Mouse (Mus musculus) midbrain, embryonic 14.5 days (tissue): Measurements from ENCODE around the gene Olfr799. TPM values are rescaled to one million over a fixed set of nuclear protein-coding genes. Genes with fewer than 3 reads are reported as not detected.

ENCODE experiments used
- ATAC-seq: fragments of 200-750 bp; cut with Nextera tagmentation; 2 replicates; pipeline ENCODE4 v1.8.0; 2017; ENCODE audit warnings: moderate number of reproducible peaks, moderate library complexity; ENCODE audit not compliant: low FRiP score, low TSS enrichment
- DNase-seq: peaks from one replicate; pipeline ENCODE4 v3.0.0-alpha.2; 2015
- H3K27ac ChIP-seq: fragments of 300-500 bp; sonication (generic); replicated peaks from 2 replicates; pipeline ENCODE4 v1.5.1; 2014; ENCODE audit warnings: mild to moderate bottlenecking, low read depth, low read length, moderate library complexity
- H3K27me3 ChIP-seq: fragments of 300-500 bp; sonication (generic); 2 replicates; pipeline ENCODE4 v1.6.1; 2014; ENCODE audit warnings: low read length, control low read depth, mixed read lengths; ENCODE audit not compliant: control insufficient read depth, insufficient read depth
- H3K36me3 ChIP-seq: fragments of 300-500 bp; sonication (generic); 2 replicates; pipeline ENCODE4 v1.6.1; 2014; ENCODE audit warnings: low read length, control low read depth; ENCODE audit not compliant: control insufficient read depth, insufficient read depth
- H3K4me1 ChIP-seq: fragments of 300-500 bp; sonication (generic); 2 replicates; pipeline ENCODE4 v1.6.1; 2014; ENCODE audit warnings: mild to moderate bottlenecking, antibody characterized with exemption, low read length, control low read depth; ENCODE audit not compliant: control insufficient read depth, insufficient read depth
- H3K4me2 ChIP-seq: fragments of 300-500 bp; sonication (generic); 2 replicates; pipeline ENCODE4 v1.6.1; 2014; ENCODE audit warnings: mild to moderate bottlenecking, low read length, moderate library complexity
- H3K4me3 ChIP-seq: fragments of 300-500 bp; sonication (generic); replicated peaks from 2 replicates; pipeline ENCODE4 v1.5.1; 2014; ENCODE audit warnings: low read depth, low read length
- H3K9ac ChIP-seq: fragments of 300-500 bp; sonication (generic); replicated peaks from 2 replicates; pipeline ENCODE4 v1.6.1; 2014; ENCODE audit warnings: mild to moderate bottlenecking, low read length, moderate library complexity
- H3K9me3 ChIP-seq: fragments of 300-500 bp; sonication (generic); 2 replicates; pipeline ENCODE4 v1.6.1; 2016; ENCODE audit warnings: low read length, control low read depth, mixed read lengths; ENCODE audit not compliant: control insufficient read depth
- WGBS: fragments of 180-500 bp; shearing (Covaris S2); extraction: QIAGEN DNeasy Blood & Tissue Kit; methylation state at CpG from one replicate; pipeline ENCODE4 v1.1.7; 2014; 5-methylcytosine and 5-hydroxymethylcytosine counted together
- polyA plus RNA-seq: library from polyadenylated mRNA; unstranded; fragments of >200 nt; fragmentation: Nextera tagmentation; extraction: Ambion mirVana; gene quantifications from 2 replicates; pipeline ENCODE4 v1.2.1, GENCODE M21; 2014

Olfr799 gene
- not detected in 2 replicates for polyA plus RNA-seq

DNA sequence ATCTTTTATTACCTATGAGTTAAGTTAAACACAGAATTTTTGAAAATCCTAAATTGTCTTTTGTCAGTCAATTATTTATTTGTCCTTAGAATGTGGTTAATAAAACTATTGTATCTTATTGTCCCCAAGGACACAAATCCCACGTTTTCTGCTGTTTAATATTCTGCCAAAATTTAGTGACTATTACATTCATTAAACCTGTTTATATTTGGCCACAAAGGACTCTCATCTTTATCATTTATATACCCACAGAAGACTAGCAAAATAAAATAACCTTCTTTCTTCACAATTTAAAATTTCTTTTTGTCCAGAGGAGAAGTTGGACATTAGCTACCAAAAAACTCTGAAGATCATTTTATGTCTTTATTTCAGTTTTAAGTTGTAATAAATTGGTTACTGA is at the start of gene Olfr799:
Olfr799 (plus strand) TSS at position 301 of the 400 bp plus-strand sequence.
- 47% methylated on average over 1 of the region's 1 CpGs for WGBS
- Histone ChIP-seq H3K4me3 (no peak within 1 kb of the TSS), H3K9ac (no peak within 1 kb of the TSS), H3K4me1 (no peaks in the 10 kb centered on the region), H3K4me2 (no peak within 1 kb of the TSS), H3K9me3 (no peaks in the 10 kb centered on the region), H3K27ac (no peak within 1 kb of the TSS), H3K36me3 (no peaks in the 10 kb centered on the region), H3K27me3 (no peaks in the 10 kb centered on the region)
- no peak for ATAC-seq
- no peak for DNase-seq

DNA sequence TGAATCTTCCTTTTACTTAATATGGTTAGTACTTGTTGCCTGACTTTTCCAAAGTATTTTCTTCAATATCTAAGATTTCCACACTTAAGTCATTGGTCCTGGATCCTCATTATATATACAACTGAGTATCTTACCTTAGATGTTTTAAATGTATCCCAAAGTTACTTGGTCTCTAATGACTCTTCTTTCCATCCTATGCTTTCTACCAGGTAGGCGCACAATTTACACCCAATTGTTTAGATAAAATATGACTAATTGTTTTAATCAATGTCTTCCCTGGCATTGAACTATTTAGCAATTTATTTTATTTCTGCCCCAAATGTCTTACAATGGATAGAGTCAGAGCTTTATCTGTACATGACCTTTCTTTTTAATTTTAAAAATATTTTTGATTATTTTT is 24.8 kb upstream of the Olfr799 start, which contains the start of gene Olfr796:
Olfr796 (minus strand) TSS at position 101 of the 400 bp plus-strand sequence.
- H3K9ac ChIP-seq = no peak within 1 kb of the TSS
- no peaks in the 10 kb centered on the region for H3K27me3 ChIP-seq
- DNase-seq (no peak), ATAC-seq (no peak)
- H3K4me1 ChIP-seq = no peaks in the 10 kb centered on the region
- H3K27ac ChIP-seq = no peak within 1 kb of the TSS
- no peaks in the 10 kb centered on the region for H3K36me3 ChIP-seq
- no peaks in the 10 kb centered on the region for H3K9me3 ChIP-seq
- 95% methylated on average over 1 of the region's 1 CpGs for WGBS
- no peak within 1 kb of the TSS for H3K4me3 ChIP-seq
- no peak within 1 kb of the TSS for H3K4me2 ChIP-seq

DNA sequence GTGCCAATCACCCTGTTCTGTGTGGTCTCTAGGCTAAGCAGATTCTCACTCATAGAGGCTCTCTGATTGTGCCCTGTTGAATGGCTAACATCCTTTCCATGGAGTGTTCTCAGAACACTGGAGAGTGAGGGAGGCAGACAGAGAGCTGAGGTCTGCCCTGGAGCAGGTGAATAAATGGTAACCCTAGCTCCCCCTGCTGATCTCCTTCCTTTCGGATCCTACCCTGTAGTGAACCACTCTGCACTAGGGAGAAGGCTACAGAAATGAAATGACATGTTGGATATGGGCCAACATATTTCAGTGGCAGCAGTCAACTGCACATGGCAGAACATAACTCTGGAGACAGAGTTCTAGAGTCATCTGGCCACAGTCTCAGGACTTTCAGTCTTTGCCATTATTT is 15.6 kb upstream of the Olfr799 start:
- peak; percentile 6 for DNase-seq

DNA sequence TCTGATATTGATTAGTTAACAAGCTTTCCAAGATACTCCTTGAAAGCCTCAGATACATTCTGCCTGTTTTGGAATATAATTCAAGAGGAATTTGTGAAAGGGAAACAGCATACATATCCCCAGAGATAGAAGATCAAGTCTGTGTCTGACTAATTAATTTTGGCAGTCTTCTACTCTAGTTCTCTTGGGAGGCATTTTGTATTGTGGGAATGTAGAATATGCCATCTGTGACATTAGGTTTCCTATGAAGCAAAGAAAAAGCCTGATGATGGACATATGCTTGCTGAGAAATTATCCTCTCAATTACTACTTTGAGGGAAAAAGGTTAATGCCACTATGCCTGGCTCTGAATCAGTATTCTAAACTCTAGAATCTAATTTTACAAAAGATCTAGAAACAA is 14.0 kb upstream of the Olfr799 start:
- H3K9me3 ChIP-seq = no peaks in the 10 kb centered on the region
- DNase-seq (peak; percentile 39), ATAC-seq (no peak)
- no peaks in the 10 kb centered on the region for H3K36me3 ChIP-seq
- no peak overlapping the region for H3K4me2 ChIP-seq
- H3K27ac ChIP-seq = no peak overlapping the region
- H3K4me1 ChIP-seq = no peaks in the 10 kb centered on the region
- H3K4me3 ChIP-seq = no peak overlapping the region
- no peak overlapping the region for H3K9ac ChIP-seq
- H3K27me3 ChIP-seq = no peaks in the 10 kb centered on the region

More for the DNA sequence above, 15.6 kb upstream of the Olfr799 start:
- ATAC-seq = no peak
- H3K4me1 ChIP-seq = no peaks in the 10 kb centered on the region
- no peaks in the 10 kb centered on the region for H3K27me3 ChIP-seq
- no peak overlapping the region for H3K4me2 ChIP-seq
- no peaks in the 10 kb centered on the region for H3K36me3 ChIP-seq
- 32% methylated on average over 1 of the region's 1 CpGs for WGBS
- H3K9me3 ChIP-seq = no peaks in the 10 kb centered on the region
- H3K4me3 ChIP-seq = no peak overlapping the region
- no peak overlapping the region for H3K9ac ChIP-seq
- no peak overlapping the region for H3K27ac ChIP-seq

DNA sequence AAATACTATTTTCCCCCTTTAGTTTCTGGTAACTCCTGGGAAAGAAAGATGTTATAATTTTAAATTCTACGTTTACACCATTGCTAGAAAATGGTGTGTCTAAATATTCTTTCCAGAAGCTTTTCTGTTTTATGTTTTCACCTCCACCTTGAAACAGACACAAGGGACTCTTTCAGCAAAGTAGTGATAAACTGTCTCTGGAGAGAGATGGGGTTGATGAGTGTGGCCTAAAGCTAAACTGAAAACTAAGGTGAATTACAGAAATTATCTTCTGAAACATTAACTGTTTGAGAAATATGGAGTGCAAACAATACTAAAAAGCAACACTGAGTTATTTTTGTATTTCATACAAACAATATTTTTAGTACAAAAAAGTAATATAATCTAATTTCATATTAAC is 9.4 kb upstream of the Olfr799 start, which contains the start of gene Olfr798:
Olfr798 (minus strand) TSS at position 101 of the 400 bp plus-strand sequence.
- 89% methylated on average over 1 of the region's 1 CpGs for WGBS
- ATAC-seq (no peak), DNase-seq (no peak)
- no peak within 1 kb of the TSS for H3K4me3 ChIP-seq
- no peaks in the 10 kb centered on the region for H3K4me1 ChIP-seq
- H3K9me3 ChIP-seq = no peaks in the 10 kb centered on the region
- H3K36me3 ChIP-seq = no peaks in the 10 kb centered on the region
- no peak within 1 kb of the TSS for H3K9ac ChIP-seq
- no peak within 1 kb of the TSS for H3K4me2 ChIP-seq
- H3K27ac ChIP-seq = no peak within 1 kb of the TSS
- H3K27me3 ChIP-seq = no peaks in the 10 kb centered on the region

DNA sequence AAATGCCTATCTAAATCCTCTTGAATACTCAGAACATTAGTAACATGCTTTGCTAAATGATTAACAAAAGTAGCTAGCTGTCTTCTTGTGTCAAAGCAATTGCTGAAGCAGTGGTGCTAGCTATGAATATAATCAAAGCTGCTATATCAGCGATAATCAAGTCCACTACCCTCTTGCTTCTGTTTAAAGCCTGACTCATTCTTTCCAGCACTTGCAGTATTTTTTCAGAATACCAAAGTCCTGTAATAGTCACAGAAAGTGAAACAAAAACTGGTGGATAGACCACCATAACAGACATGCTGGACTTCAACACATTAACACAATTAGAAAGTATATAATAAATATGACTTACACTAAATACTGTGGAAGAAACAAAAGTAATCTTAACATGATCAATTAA is 14.5 kb downstream of the Olfr799 start:
- no peaks in the 10 kb centered on the region for H3K9me3 ChIP-seq
- no peak overlapping the region for H3K4me2 ChIP-seq
- 82% methylated on average over 1 of the region's 1 CpGs for WGBS
- H3K4me1 ChIP-seq = no peaks in the 10 kb centered on the region
- no peak overlapping the region for H3K4me3 ChIP-seq
- no peak overlapping the region for H3K9ac ChIP-seq
- no peaks in the 10 kb centered on the region for H3K27me3 ChIP-seq
- H3K36me3 ChIP-seq = no peaks in the 10 kb centered on the region
- ATAC-seq (no peak), DNase-seq (no peak)
- no peak overlapping the region for H3K27ac ChIP-seq

DNA sequence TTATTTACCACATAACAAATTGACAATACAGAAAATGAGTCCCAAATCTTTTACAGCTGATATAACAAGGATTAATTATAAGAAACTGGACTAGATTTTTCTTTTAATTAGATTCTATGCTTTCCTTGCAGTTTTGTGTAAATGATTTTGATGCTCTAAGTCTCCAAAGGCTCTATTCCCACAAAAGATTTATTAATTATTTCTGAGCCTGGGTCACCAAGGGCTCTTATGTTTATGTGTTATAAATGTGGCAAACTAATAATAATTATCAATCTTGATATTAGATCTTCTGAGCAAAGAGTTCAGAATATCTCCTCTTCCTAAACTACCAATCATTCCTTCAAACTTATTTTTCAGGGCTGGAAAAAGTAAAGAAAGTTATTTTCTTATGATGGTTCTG is 20.1 kb downstream of the Olfr799 start, which contains the start of gene Olfr800:
Olfr800 (plus strand) TSS at position 301 of the 400 bp plus-strand sequence.
- Histone ChIP-seq H3K36me3 (no peaks in the 10 kb centered on the region), H3K4me2 (no peak within 1 kb of the TSS), H3K9me3 (no peaks in the 10 kb centered on the region), H3K27me3 (no peaks in the 10 kb centered on the region), H3K27ac (no peak within 1 kb of the TSS), H3K9ac (no peak within 1 kb of the TSS), H3K4me3 (no peak within 1 kb of the TSS), H3K4me1 (no peaks in the 10 kb centered on the region)
- no peak for DNase-seq
- ATAC-seq = no peak

DNA sequence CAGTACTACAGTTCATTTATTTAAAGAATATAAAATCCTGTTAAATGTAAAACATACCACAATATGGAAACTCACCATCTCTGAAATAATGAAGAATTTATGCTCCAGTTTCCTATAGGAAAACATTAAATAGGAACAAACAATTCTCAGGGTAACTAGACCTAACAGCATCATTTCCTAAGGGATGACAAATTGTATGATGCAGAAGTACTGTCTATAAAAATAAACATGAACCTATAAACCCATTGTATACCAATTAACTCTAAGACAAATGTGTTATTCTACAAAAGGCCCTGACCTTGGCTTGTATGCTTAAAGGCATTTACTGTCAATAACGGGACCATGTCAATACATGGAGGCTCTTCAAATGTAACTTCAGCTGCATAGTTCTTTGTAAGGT is 36.5 kb downstream of the Olfr799 start, which contains the start of gene Olfr801:
Olfr801 (minus strand) TSS at position 101 of the 400 bp plus-strand sequence.
- no peak within 1 kb of the TSS for H3K9ac ChIP-seq

DNA sequence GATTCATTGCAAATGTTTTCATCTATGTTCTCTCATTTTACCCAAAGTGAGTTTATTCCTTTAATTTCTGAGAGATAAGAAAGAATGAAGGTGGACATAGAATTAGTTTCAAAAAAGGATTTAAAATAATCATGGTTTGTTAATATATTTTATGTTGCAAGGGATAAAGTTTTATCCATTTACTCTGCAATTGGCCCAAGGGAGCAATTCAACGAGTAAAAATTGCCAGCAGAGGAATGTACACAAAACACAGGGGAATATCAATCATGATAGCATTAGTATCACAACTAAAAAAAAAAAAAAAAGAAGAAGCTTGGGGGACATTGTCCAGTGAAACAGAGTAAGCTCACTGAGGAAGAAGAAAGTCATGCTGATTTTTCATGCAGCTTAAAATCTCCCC is 50.8 kb downstream of the Olfr799 start, which contains the start of gene Olfr802:
Olfr802 (minus strand) TSS at position 101 of the 400 bp plus-strand sequence.
- Histone ChIP-seq H3K4me3 (no peak within 1 kb of the TSS), H3K27ac (no peak within 1 kb of the TSS), H3K4me2 (no peak within 1 kb of the TSS), H3K9me3 (no peaks in the 10 kb centered on the region), H3K27me3 (no peaks in the 10 kb centered on the region), H3K9ac (no peak within 1 kb of the TSS), H3K36me3 (no peaks in the 10 kb centered on the region), H3K4me1 (no peaks in the 10 kb centered on the region)
- ATAC-seq = no peak
- 60% methylated on average over 1 of the region's 1 CpGs for WGBS
- DNase-seq = no peak

More for the DNA sequence above, 36.5 kb downstream of the Olfr799 start, which contains the start of gene Olfr801:
- WGBS = 85% methylated on average over 1 of the region's 1 CpGs
- no peak within 1 kb of the TSS for H3K4me2 ChIP-seq
- no peaks in the 10 kb centered on the region for H3K27me3 ChIP-seq
- no peak within 1 kb of the TSS for H3K4me3 ChIP-seq
- ATAC-seq (no peak), DNase-seq (no peak)
- no peaks in the 10 kb centered on the region for H3K36me3 ChIP-seq
- no peaks in the 10 kb centered on the region for H3K9me3 ChIP-seq
- no peak within 1 kb of the TSS for H3K27ac ChIP-seq
- H3K4me1 ChIP-seq = no peaks in the 10 kb centered on the region
